Mouse (Mus musculus): ENCODE measurements around the gene Dcaf5. TPM values are rescaled to one million over a fixed set of nuclear protein-coding genes. Genes with fewer than 3 reads are reported as not detected.
"Not testable (repeated sequence)": the region's sequence is repeated elsewhere in the genome, so short reads cannot be mapped to it uniquely, and the experiment has no call there.

The Dcaf5 gene
- 10 to 100 TPM; 60.9 to 78.0 (median 70.8) TPM for total RNA-seq (2022)

DNA sequence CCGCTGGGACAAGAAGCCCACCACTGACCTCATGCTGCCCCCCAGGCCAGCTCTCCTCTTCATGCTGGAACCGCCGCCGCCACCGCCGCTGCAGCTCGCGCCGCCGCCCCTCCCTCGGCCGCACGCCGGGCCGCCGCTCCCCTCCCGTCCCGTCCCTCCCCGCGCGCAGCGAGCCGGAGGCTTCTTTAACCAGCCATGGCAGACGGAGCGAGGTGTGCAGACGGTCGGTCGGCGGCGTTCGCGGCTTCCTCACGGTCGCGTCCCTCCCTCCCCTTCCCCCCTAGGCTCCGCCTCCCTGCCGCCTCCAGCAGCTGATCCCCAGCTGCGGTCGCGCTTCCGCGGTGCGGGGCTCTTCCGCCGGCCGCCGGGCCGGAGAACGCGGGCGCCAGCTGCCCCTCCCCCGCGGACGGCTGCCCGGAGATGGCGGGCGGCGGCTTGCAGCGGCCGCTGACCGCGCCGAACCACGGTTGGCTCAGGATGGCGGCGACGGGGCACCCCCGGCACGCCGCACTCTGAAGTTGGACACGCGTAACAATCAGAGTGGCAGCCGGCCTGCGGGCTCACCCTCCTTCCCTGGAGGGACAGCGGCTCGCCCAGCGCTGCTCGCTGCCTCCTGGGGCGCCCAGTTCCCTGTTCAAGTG lies at the start of gene Dcaf5:
Gene Dcaf5, minus strand, starts transcription at position 266 of the 641 bp plus-strand sequence.
- DNase-seq (ENCODE audit: low spot score in 2 of 2) = peak; percentile 59 to 70

DNA sequence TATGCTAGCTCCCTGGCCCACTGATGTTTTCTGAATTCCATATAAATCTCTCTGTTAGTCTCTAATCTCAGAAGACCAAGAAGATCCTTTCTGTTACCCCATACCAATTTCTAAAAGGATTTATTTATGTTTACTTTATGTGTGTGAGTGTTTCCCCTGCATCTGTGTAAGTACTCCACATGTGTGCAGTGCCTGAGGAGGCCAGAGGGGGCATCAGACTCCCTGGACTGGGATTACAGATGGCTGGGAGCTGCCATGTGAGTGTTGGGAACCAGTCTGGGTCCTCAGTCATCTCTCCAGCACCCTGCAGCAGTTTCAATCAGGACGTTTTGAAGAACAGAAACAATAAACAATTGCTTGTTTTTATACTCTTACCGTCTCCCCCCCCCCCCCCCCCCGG lies 47.0 kb upstream of the Dcaf5 start:
- no peak for DNase-seq (ENCODE audit: low spot score in 2 of 2)

DNA sequence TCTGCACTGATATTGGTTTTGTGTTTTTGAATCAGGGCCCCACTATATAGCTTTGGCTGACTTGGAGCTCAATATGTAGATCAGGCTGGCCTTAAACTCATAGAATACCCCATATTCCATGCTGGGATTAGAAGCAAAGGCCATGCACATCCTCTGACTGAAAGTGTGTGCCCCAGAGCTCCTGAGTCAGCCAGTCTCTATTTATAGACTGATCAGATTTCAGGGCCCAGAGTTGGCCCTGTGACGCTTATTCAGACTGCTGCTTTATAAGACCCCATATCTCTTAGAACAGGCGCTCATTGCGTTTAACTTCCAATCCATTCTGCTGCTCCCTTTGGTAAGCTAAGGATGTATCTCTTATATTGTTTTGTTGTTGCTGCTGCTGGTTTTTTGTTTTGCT lies 43.6 kb upstream of the Dcaf5 start:
- no peak for DNase-seq (ENCODE audit: low spot score in 2 of 2)

DNA sequence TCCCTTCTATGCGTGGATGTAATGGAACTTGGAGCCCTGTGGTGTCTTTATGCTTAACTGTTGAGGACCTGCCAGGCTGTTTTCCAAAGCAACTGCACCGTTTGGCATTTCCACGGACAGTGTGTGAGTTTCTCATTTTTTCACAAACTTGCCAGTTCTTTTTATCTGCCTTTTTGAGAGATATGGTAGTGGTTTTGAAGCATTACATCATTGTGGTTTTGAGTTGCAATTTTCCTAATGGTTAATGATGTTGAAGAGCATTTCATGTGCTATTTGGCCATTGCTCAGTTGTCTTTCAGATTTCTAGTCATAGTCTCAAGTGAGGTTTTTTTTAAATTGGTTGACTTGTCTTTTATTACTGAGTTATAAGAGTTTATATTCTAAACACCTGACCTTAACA lies 37.3 kb upstream of the Dcaf5 start:
- no peak for DNase-seq (ENCODE audit: low spot score in 2 of 2)

DNA sequence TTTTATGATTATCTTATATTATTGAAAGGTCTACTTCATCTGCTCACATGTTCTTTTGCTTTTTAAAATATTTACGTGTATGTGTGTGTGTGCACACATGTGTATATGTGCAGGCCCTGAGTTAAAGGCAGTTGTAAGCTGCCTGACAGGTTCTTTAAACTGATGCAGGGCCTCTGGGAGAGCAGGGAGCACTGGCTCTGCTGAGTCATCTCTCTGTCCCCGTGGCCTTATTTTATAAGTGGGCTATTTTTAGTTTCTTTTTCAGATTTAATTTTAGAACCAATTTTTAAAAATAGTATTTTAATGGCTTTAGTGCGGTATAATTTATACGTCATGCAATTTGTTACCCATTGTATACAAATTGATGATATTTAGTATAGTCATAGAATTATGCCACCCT lies 35.5 kb upstream of the Dcaf5 start:
- DNase-seq (ENCODE audit: low spot score in 2 of 2) = no peak

DNA sequence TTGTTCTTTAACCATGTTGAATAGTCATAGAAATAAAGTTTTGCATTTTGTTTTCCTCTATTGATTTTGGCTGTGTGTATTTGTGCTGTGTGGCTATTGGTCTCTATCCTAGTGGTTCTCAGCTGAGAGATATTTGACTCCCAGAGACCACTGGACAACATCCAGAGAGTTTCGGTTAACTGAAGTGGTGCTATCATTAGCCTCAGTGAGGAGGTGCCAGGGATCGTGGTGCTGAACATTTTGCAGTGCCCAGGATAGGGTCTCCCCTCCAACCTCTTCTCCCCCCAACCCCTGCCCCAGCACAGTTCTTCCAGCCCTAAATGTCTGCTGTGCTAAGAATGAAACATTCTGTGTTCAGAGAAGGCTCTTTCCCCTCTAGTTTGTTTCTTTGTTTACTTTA lies 33.8 kb upstream of the Dcaf5 start:
- DNase-seq (ENCODE audit: low spot score in 2 of 2) = no peak

DNA sequence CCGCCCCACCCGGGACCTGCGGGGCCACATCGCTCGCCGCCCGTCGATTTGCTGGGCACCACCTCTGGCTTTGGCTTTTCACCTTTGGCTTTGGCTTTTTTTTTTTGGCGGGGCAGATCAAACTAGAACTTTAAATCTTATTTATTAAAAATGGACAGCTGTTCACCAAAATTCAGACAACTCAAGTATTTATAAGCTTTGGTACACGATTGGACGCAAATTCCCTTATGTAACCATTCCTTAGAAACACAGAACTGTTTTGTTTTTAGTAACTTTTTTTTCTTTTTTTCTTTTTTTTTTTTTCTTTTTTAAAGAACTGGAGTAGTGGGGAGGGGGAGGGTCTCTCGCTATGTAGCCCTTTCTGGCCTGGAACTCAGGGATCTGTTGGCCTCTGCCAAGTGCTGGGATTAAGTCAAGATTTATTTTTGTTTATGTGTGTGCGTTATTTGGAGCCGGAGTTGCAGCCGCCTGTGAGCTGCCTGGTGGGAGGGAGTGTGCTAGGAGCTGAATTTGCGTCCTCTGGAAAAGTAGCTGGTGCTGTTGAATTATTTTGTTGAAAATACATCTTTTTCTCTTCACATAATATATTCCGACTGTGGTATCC lies 27.4 kb upstream of the Dcaf5 start:
- DNase-seq (ENCODE audit: low spot score in 2 of 2) = no peak

DNA sequence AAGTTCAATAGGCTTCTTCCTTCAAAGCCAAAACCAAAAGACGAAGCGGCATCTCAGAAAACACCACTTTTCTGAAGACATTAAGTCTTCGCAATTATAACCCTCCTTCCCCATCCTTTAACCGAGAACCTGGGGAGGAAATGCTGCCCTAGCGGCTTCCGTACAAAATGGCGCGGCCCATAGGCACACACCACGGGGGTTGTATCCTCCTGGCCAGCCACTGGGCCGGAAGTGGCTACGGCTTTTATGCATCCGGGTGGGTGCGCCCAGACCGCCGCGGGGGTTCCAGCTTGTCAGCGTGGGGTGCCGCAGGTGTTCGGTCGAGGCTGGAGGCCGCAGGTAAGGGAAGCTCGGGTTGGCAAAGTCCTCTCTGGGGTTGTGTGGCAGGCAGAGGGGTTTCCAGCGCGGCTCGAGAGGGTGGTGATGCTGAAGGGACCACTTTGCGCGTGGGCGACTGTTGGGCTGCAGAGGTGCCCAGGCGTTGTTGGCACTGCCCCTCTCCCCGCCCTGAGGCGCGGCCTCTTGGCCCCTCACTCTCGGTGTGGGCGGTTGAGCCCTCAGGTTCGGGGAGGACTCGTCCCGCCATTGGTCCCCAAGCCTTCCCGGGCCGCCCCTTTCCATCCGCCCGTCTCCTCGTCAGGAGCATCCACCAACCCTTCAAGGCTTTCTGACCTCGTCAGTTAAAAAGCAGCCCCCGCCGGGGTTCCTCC lies 26.7 kb upstream of the Dcaf5 start, which contains the start of gene Exd2:
Gene Exd2, plus strand, starts transcription at position 154 of the 710 bp plus-strand sequence.
- DNase-seq (ENCODE audit: low spot score in 2 of 2) = peak; percentile 89 to 92

DNA sequence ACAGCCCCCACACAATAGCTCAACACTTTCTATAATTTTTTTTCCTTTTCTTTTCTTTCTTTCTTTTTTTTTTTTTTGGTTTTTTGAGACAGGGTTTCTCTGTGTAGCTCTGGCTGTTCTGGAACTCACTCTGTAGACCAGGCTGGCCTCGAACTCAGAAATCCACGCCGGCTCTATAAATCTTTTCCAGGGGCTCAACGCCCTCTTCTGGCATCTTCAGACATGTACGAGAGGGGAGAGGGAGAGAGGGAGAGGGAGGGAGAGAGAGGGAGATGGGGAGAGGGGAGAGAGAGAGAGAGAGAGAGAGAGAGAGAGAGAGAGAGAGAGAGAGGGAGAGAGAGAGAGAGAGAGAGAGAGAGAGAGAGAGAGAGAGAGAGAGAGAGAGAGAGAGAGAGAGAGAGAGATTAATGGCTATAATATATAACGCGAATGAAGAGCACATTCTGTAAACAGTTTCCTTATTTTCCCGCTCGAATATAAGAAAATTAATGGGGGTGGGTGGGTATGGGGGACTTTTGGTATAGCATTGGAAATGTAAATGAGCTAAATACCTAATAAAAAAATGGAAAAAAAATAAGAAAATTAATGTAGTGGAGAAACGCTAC lies 26.0 kb upstream of the Dcaf5 start:
- not testable (repeated sequence) for DNase-seq (ENCODE audit: low spot score in 2 of 2)

DNA sequence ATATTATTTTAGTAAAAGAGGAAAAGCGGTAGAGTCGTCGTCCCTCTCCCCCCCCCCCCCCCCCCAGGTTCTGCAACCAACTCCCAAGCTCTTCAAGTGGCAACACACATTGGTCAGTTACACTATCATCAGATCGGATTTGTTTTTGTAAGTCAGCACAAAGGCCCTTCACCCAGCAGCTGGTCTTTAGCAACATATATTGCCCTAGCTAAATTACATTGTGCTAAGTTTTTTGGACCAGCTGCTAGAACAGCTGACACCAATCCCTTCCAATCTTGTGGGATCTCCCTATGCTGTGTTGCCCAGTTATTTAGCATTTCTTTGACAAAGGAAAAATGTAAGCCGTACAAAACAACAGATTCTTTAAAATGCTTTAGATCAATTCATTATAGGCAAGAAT lies 21.6 kb upstream of the Dcaf5 start:
- DNase-seq (ENCODE audit: low spot score in 2 of 2) = no peak

DNA sequence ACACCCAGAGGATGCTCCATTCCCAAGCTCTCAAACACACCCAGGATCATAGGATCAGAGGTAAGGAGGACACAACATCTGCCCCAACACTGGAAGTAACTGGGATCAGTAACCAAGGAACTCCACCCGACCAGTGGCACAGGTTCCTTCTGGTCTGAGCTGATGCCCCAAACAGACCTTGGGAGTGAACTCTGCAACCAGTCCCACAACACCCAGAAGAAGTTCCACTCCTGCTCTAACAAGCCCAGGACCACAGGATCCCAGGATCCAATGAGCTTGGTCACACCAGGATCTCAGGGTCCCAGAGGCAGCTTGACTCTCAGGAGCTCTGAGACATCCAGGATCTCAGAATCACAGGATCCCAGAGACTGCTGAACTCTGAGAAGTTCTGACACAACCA lies 17.1 kb upstream of the Dcaf5 start:
- DNase-seq (ENCODE audit: low spot score in 2 of 2) = no peak

DNA sequence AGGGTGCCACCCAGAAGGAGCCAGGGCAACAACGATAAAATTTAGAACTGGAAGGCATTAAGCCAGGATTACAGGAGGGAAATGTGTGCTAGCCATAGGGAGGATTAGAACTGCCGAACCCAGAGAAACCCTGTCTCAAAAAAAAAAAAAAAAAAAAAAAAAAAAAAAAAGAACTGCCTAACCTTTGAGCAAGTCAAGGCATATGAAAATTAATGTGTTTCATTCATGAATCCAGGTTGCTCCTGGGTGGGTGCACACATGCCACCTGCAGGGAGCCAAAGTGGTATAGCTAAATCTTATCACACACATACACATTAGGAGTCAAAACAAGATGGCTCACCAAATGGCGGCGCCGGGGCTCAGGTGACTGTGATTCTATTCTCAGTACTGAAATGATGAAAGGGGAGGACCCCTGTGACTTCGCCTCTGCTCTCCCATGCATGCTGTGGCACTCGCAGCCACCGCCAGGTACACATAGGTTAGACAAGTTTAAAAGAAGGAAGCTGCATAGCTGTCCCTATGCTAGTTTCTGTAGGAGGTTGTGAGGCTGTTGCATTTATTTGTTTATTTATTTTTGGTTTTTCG lies 8.2 kb upstream of the Dcaf5 start:
- DNase-seq (ENCODE audit: low spot score in 2 of 2) = no peak

DNA sequence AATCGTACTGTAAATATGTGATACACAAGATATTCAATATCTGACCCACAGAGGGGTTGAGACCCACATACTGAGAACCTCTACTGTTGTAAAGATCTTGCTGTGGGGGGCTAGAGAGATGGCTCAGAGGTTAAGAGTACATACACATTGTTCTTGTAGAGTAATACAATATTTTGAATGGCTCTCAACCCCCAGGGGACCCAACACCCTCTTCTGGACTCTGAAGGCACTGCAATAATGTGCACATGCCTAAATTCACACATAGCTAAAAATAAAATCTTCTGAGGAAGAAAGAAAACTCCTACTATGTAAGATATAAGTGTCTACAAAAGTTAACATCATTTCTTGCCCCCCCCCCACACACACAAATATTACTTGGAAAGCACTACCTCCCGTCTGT lies 4.6 kb upstream of the Dcaf5 start:
- DNase-seq (ENCODE audit: low spot score in 2 of 2) = no peak

DNA sequence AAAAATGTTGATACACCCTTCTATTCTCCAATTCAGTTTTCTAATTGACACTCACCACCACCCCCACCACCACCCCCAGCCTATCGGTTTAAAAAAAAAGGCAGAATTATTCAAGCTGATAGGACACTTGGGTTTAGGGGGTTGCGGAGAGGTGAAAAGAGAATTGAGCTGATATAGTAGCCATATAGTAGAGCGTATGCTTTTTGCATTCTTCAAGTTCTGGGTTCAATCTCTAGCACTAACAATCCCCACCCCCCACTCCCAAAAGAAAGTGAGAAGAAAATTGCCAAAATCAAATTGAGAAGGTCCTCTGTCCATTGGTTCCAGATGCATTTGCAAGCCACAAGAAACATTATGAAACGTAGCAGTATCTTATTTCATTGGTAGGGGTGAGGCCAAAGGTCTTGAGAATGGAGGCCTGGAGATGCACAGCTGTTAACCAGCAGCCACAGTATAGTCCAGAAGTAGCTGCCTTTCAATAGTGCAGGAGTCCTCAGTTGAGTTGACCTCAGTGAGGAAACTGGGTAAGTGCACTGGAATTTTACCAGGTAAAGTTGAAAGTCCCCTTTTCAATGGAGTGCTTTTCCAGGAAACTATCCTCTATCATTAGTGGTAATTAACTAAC lies 762 bp upstream of the Dcaf5 start:
- no peak for DNase-seq (ENCODE audit: low spot score in 2 of 2)

DNA sequence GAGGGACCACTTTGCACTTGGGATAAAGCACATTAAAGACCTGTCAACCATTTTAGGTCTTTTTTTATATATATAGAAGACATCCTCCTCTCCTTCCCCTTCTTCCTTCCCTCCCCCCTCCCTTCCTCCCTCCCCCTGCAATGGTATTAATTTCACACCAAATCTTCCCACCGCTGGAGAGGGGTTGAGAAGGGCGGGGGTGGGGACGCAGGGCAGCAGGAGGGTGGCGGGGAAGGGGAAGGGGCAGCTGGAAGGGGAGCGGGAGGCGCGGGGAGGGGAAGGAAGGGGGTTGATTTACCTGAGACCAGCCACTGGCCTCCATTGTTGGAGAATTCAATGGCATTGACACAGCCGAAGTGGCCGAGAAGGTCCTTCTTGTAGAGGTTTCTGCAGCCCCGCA lies 514 bp downstream of the Dcaf5 start:
- no peak for DNase-seq (ENCODE audit: low spot score in 2 of 2)

DNA sequence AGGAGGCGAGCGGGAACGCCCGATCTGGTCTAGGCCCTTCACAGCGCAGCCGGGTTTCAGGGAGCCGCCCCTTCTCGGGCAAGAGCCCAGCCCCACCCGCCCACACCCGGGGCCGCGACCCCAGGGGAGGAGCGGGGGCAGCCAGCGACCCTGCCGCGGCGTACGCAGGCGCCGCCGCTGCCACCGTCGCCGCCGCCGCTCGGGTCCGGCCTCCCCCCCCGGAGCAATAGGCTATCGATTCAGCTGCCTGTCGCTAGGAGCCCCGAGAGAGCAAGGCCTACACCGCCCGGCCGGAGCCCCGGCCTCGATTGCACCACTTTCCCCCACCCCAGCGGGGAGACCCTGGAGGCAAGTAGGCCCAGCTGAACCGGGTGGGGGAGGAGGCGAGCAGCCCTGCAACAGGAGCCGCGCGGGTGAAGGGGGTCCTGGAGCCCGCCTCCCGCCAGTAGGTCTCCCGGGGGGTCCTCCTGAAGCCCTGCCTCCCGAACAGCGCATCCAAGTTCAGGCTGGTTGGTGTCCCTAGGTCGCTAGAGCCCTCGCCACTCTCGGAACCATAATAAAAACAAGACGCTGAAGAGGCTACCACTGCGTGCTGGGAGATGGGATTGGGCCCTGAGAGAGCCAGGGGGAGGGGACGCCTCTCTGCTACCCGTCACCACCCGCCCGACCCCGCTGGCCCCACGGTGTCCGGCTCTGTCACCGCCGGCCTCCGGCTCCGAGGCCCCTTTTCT lies 1.3 kb downstream of the Dcaf5 start:
- peak; percentile 49 to 52 for DNase-seq (ENCODE audit: low spot score in 2 of 2)

DNA sequence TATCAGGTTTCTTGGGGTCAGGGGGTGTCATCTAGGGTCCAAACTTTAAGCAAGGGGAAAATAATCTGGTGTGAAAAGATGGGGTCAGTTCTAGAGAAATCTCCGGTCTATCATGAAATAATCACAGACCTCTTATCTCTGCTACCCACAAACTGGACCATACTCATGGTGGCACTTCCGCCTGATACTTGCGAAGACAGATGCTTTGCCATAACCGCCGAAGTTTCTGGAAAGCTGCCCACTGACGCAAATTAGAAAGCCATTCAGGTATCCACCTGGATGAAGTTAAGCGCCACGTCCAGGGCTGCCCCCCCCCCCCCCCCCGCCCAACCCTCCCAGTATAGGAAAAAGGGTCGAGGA lies 1.8 kb downstream of the Dcaf5 start:
- no peak for DNase-seq (ENCODE audit: low spot score in 2 of 2)

DNA sequence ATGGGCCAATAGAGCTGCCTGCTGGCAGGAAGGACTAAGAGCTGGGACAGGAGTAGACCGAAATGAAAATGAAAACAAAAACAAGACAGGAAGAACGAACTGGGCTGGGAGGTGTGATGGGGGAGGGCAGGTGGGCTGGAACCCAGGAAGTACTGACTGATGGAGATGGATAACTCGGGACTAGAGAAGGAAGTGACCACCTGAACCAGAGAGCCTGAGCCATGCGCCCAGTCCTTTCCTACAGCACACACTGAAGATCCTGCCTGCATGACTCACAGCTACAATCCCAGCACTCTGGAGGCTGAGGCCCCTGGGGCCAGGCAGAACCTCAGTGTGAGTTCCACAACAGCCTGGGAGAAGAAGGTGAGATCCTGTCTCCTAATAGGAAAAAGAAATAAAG lies 3.1 kb downstream of the Dcaf5 start:
- no peak for DNase-seq (ENCODE audit: low spot score in 2 of 2)

DNA sequence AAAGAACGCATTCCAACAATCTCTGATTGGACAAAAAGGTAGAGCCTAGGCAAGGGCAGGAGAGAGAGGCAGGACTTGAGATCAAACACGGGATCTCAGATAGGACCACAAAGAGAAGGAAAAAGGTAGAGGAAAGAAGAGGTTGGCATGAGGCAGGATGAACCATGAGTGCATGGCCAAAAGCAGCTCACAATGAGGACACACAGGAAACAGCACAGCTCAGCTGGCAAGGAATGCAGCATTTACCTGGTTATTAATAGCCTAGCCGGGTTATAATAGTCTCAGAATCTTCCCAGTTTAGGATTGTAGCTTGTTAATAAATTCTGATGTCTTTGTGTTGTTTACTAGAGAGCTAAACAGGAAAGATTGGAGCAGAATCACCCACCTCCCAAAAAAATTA lies 8.7 kb downstream of the Dcaf5 start:
- DNase-seq (ENCODE audit: low spot score in 2 of 2) = no peak

DNA sequence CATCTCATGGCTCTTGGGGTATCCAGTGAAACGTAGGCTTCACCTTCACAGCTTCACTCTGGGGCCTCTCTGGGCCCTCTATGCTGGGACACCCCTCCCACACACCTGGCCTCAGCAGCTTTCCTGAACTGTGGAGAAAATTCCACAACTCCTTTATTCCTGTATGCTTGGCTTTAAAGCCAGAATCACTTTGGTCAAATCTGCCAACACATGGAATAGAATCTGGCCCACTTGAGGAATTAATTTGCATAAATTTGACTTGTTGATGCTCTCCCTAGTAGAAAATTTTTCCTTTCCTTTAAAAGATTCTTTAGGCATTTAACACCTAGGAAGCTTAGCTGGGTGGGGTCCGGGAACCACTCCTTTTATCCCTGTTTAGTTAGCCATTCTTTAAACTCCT lies 21.3 kb downstream of the Dcaf5 start:
- DNase-seq (ENCODE audit: low spot score in 2 of 2) = no peak

DNA sequence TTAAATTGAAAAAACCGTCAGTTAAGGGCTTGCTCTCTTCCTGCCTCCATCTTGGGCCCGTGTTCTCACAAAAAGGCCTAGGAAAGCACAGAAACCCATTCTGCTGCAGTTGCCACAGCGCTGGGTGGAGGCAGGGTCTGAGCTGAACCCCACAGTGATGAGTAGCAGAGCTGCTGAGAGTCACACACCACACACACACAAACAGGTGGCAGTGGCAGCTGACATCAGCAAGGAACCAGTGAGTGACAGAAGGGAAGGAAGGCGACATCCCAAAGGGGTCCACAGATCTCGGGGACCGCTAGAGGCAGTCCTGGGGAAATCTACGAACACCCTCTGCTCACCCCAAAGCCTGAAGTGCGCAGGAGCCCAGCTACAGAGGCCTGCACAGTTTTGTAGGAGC lies 25.5 kb downstream of the Dcaf5 start:
- DNase-seq (ENCODE audit: low spot score in 2 of 2) = no peak
